Mouse (Mus musculus) neural tube, embryonic 10.5 days (tissue): ENCODE data around the gene Iqub.

Experiments used
- DNase-seq: peaks from one replicate; pipeline ENCODE4 v3.0.0-alpha.2; 2017; ENCODE audit warnings: low spot score; ENCODE audit errors: extremely low spot score

Gene Iqub

DNA sequence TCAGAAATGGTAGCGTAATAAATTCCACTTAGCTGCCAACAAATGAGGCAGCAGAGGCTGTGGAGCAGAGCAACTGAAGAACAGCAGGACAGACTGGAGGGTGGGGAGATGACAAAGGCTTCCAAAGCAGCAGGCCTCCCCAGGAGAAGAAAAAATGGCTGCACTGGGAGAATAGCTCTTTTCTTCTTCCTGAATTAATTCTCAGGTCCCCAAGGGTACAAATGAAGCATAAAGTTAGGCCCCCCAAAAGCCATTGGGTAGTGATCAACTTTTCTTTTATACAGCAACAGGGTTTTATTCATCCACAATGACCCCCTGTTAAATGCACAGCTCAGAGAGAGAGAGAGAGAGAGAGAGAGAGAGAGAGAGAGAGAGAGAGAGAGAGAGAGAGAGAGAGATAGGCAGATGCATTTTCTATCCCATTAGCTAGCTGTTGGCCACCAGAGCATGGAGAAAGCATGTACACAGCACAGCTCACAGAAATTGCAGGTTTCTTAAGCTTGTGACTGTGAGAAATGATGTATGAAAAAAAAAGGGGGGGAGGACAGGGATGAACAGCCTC is 44.2 kb downstream of the Iqub start:
- DNase-seq, result no peak

GRCm38 (mm10) chr6:24470135-24470534 is 44.7 kb downstream of the Iqub start:
- no peak for DNase-seq

DNA sequence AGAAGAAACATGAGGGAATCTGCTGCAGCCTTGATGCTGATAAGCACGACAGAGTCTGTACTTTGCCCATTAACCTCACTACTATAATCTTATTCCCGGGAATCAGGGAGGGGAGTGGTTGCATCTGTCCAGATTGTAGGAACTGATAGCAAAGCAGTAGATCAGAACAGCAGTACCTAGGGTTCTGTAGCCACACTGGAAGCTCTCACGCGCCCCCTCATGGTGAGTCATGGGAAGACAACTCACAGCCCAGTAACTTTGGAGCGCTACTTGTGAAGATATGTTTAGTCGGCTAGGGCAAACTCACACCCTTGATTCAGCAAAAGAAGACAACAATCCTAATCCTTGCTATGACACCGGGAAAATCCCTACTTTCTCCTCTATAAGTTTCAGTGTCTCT is 58.8 kb downstream of the Iqub start:
- DNase-seq, result no peak

DNA sequence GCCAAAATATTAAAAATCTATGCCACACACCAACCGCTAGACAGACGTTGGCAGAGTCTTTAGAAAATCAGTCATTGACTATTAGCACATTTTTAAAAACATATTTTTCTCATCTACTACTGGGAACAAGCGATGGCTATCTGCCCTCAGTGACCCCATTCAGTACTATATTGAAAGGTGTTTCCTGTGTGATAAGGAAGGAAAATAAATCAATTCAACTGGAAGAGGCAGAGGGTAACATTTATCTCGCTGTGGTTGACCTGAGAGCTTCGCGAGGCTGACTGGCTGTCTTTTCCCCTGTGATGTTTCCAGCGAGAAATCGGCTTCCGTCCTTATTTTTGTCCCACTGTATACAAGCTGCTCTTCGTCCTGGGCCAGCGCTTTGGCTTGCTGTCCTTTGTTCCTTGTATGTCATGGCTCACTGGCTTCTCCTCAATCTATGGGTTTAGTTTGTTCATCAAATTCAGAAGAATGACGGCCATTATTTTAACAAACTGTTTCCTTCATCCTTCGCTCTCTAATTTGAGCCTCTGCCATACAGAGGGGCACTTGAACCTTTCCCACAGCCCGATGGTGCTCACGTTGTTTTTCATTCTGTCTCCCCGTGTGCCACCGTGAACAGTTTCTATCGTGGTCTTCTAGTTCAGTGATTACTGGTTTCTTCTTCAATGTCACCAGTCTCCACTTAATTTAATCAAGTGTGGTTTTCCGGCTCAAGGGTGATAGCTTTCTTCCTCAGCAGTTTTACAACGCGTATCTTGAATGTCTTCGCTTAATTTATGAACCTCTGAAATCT is 63.6 kb downstream of the Iqub start:
- no peak for DNase-seq

GRCm38 (mm10) chr6:24450241-24450640 is 64.6 kb downstream of the Iqub start:
- DNase-seq, result no peak

GRCm38 (mm10) chr6:24416056-24416455 is 98.8 kb downstream of the Iqub start:
- no peak for DNase-seq

DNA sequence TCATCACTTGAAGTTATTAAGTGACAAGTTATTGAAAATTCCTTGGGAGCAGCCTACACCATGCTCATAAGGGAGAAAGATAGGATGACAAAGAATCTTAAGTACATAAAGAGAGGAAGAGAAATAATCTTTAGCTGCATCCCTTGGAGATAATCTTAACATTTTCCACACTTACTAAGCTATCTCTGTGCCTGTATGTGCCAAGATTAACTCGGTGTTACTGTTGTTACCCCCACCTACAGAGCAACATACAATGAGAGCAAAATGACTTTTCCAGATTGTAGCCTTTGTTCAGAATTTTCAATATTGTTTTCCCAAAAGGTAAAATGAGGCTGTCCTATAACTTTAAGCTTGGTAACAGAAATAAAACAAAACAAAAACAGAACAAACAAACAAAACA is 99.4 kb downstream of the Iqub start:
- no peak for DNase-seq

GRCm38 (mm10) chr6:24408573-24409427 is 106.1 kb downstream of the Iqub start:
- DNase-seq, result no peak

- DNase-seq, result no peak
These were observed 107.1 kb downstream of the Iqub start for GRCm38 (mm10) chr6:24407743-24408142.

DNA sequence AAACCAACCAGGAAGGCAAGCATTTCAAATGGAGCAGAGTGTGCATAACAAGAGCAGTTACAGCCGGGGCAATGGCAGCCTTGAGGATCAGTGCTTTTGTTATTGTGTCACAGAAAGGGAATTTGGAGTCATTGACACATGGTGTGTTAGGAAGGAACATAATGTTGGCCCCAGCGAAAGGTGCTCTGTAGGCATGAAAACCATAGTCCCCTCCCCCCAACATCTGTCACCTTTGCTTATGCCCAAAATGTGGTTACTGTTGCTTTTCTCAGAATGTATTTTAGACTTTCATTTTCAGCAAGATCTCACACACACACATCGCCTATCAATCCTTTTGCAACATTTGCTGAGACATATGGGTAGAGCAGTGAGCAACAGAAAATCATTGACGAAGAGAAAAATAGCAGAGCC is 117.6 kb downstream of the Iqub start:
- no peak for DNase-seq
